In the genomic region with DNA sequence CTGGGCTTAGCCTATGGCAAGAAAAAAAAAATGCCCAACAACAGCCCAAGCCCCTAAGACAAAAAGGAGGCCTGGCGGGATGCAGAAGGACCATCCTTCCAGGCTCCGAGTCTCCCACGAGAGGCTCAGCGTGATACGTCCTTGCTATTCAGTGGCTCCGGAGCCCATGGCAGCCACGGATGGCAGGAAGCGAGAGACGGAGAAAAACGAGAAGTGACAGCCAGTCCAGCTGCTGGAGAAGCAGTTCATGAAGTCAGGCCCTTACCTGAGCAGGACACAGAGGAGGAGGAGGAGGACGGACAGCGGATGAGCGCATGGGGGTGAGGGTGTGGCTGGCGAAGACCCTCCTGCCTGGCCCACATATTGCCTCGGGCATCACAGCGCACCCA, we compare ENCODE assay signal across 9 mouse cellular contexts.
DNase-seq lines count a peak whose midpoint lies in the region; ATAC-seq and TF ChIP-seq lines count a peak whose summit lies in the region.
"Had no signal": no experiment of that assay in that cellular context is flagged by ENCODE, and none has a peak within 500 bp of the region (broad histone marks: within the 10 kb centered on the region; RNA-seq: fewer than 3 reads in every experiment).

No protein-coding gene starts in this region.

- 75% methylated on average over 16 of the region's 16 CpGs for WGBS in heart, embryonic 10.5 days
- WGBS in liver, adult 2 months = 84% methylated on average over 16 of the region's 16 CpGs
- WGBS in macrophage (ENCODE audit: missing documents) = 10% methylated on average over 15 of the region's 16 CpGs

- no peaks in the 10 kb centered on the region for H3K9me3 ChIP-seq in heart, embryonic 10.5 days
- no peaks in the 10 kb centered on the region for H3K9me3 ChIP-seq in G1E (replicated peaks)
- H3K9me3 ChIP-seq: forebrain, embryonic 13.5 days had no signal

- ATAC-seq in G1E (ENCODE audit: extremely low read depth, insufficient number of reproducible peaks, low FRiP score, poor library complexity, severe bottlenecking) = no peak
- ATAC-seq: forebrain, embryonic 13.5 days had no signal

- intact Hi-C loops in left cerebral cortex, postnatal 10 days (cut with DNase I) = no loop called here

- H3K4me1 ChIP-seq in heart, embryonic 10.5 days = peaks cover 23% of the 10 kb centered on the region
- H3K4me1 ChIP-seq in liver, adult 2 months (ENCODE audit: control insufficient read depth, insufficient read depth, low read length) = no peaks in the 10 kb centered on the region
- H3K4me1 ChIP-seq in G1E (ENCODE audit: insufficient read depth, low read depth, low read length) = peaks cover 85% of the 10 kb centered on the region
- H3K4me1 ChIP-seq: forebrain, embryonic 13.5 days had no signal

- TF ChIP-seq CTCF in liver, adult 2 months (IDR thresholded peaks at IDR 0.05; ENCODE audit: low read depth, low read length) = no peak
- TF ChIP-seq CTCF in G1E (IDR thresholded peaks at IDR 0.05; ENCODE audit: low read depth, low read length) = no peak

- no peak for DNase-seq in heart, embryonic 10.5 days (ENCODE audit: low spot score)
- no peak for DNase-seq in heart, postnatal 4 days
- no peak for DNase-seq in liver, adult 2 months (ENCODE audit: extremely low read depth, low read depth, low spot score)
- DNase-seq in liver = no peak
- no peak for DNase-seq in G1E (ENCODE audit: low spot score)
- DNase-seq in left cerebral cortex, postnatal 10 days (ENCODE audit: extremely low spot score in 1 of 2, low spot score in 2 of 2) = no peak
- no peak for DNase-seq in right cerebral cortex, postnatal 4 days

- peak overlapping the region; percentile 84 for H3K27ac ChIP-seq in heart, embryonic 10.5 days
- no peak overlapping the region for H3K27ac ChIP-seq in liver, adult 2 months (replicated peaks; ENCODE audit: insufficient read depth, low read depth, low read length)
- peak overlapping the region; percentile 87 for H3K27ac ChIP-seq in macrophage
- H3K27ac ChIP-seq: forebrain, embryonic 13.5 days had no signal

- H3K36me3 ChIP-seq in heart, embryonic 10.5 days = peaks cover 63% of the 10 kb centered on the region
- peaks cover 13% of the 10 kb centered on the region; the same call in 1 of the 2 replicates for H3K36me3 ChIP-seq in liver, adult 2 months (ENCODE audit: control insufficient read depth, insufficient read depth, low read length)
- H3K36me3 ChIP-seq in G1E (replicated peaks) (peaks cover 66% of the 10 kb centered on the region), macrophage (ENCODE audit: inconsistent target) (peaks cover 30% of the 10 kb centered on the region; the same call in 1 of the 2 replicates)

- 0 out of 2 replicates have a peak, but pooled peaks cover 5% of the 10 kb centered on the region for H3K79me2 ChIP-seq in liver, adult 2 months (ENCODE audit: control insufficient read depth, insufficient read depth, low read length)
- H3K79me2 ChIP-seq in macrophage (ENCODE audit: inconsistent target) = peaks cover 47% of the 10 kb centered on the region

- H3K9ac ChIP-seq in liver, adult 2 months (ENCODE audit: low read depth, low read length) = no peak overlapping the region
- H3K9ac ChIP-seq: forebrain, embryonic 13.5 days had no signal

- no peak for TF ChIP-seq POLR2A in liver, adult 2 months (IDR thresholded peaks at IDR 0.05; ENCODE audit: extremely low read depth, insufficient read depth, low read length)

- no peaks in the 10 kb centered on the region for H3K27me3 ChIP-seq in heart, embryonic 10.5 days (ENCODE audit: insufficient read depth, poor library complexity, severe bottlenecking)
- no peaks in the 10 kb centered on the region for H3K27me3 ChIP-seq in liver, adult 2 months (ENCODE audit: control insufficient read depth, insufficient read depth, low read length)
- no peaks in the 10 kb centered on the region for H3K27me3 ChIP-seq in G1E (ENCODE audit: insufficient read depth, low read length)
- H3K27me3 ChIP-seq: forebrain, embryonic 13.5 days had no signal

- peak overlapping the region; percentile 42 for H3K4me3 ChIP-seq in heart, embryonic 10.5 days
- H3K4me3 ChIP-seq in liver, adult 2 months (ENCODE audit: insufficient read depth, low read depth, low read length) = peak overlapping the region; percentile 31; the same call in 1 of the 2 replicates
- H3K4me3 ChIP-seq in G1E (ENCODE audit: low read depth, low read length) = peak overlapping the region; percentile 74
- H3K4me3 ChIP-seq in macrophage (ENCODE audit: inconsistent target) = peak overlapping the region; percentile 69
- H3K4me3 ChIP-seq: forebrain, embryonic 13.5 days had no signal
